Mouse (Mus musculus): ENCODE data around the gene Iffo2. TPM values are rescaled to one million over a fixed set of nuclear protein-coding genes. Genes with fewer than 3 reads are reported as not detected.

Iffo2 gene
- total RNA-seq, 2 experiments from 2014 or later = 15.9 to 17.2 TPM

DNA sequence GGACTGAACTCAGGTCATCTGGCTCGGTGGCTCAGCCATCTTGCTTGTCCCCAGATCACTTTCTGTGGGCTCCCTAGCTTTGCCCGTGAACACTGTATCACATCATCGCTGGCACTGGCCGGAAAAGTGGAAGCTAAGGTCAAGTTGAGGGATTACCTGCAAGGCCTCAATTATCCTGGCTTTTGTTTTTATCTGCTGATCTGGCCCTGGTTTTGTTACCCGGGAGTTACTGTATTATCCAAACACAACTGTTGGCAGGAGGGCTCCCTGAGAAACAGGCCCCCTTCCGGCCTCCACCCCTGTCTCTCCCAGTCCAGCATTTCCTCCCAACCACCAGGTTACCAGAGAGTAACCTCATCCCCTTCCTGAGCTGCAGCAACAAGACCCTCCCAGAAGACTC is 11.1 kb upstream of the Iffo2 start:
- intact Hi-C loops (cut with DNase I) = no loop called here

DNA sequence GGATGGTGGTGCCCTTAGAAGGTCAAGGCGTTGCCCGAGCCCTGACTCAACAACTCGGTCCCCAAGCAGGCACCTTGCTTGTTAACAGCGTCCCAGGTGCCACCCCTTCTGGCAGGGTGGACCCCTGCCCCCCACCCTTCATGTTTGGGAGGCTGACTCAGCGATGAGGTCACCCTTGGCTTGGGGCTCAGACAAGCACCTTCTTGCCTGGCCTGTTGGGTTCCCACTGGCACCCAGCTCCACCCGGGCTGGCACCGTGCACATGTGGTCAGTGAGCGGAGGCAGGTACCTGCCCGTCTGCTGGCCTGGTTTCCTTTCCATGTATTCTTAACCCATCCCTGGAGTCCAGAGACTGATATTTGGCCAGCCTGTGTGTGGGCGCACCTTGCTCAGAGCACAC is 8.4 kb upstream of the Iffo2 start:
- intact Hi-C loops (cut with DNase I) = no loop called here
- DNase-seq (ENCODE audit: low spot score in 2 of 2) = no peak

More for the DNA sequence above, 11.1 kb upstream of the Iffo2 start:
- no peak for DNase-seq (ENCODE audit: low spot score in 2 of 2)

DNA sequence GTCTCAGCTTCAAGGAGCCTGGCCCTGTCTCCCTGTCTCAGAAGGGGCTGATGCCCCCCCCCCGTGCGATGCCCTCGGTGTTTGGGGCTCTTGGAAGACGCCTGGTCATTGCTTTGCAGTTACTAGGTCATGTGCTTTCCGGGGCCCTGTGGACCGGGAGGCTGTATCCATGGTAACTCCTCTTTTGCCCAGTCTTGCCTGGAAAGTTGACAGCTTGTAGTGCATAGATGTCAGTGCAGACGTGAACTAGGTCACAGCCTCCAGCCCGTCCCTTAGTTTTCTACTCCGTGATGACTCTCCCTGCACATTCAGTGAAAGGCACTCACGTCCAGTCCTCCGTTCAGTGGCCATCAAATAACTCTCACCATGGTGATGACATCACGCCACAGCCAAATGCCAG is 3.9 kb upstream of the Iffo2 start:
- intact Hi-C loops (cut with DNase I) = no loop called here
- peak in 1 of 2 experiments; percentile 36 for DNase-seq (ENCODE audit: low spot score in 2 of 2)

DNA sequence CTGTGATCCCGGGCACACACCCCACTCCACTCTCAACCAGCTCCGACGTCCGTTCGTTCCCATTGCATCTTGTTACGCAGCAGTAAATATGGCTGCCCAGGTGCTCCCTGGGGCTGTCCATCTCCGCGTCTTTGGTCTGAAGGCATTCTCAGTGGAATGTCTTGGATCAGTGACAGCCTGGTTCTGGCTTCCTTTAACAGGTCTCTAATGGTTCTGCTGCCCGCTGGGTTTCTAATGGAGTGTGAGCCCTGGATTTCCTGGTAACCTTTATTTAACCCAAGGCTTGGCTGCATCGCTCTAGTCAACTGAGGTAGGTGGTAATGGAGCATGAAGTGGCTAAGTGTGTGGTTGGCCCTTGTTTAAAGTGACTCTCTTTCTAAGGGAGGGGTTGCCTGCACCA is 1.7 kb downstream of the Iffo2 start:
- DNase-seq (ENCODE audit: low spot score in 2 of 2) = no peak
- intact Hi-C loops (cut with DNase I) = no loop called here

DNA sequence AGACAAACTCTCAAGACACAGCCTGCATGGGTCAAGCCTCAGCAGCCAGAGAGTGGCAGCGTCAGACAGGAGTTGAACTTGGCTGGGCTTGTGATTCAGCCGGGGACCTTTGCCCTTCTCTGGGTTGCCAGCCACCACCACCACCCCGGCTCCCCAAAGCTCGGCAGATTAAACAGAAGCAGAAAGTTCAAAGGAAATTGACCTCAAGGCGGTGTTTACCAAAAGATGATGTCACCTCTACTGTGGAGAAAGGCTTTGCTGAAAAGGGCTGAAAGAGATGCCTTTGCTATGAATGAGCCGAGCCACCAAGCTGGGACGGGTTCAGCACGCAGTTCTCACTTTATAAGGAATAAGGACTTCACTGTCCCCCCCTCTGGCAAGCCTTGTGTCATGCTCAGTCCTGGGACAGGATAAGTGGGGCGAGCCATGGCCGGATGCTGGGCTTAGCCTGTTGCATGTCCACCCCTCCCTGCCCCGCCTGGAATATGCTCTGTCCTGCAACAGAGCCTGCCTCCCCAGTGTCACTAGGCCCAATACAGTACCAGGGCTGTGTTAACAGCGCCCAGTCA is 4.9 kb downstream of the Iffo2 start:
- intact Hi-C loops (cut with DNase I) = no loop called here
- no peak for DNase-seq (ENCODE audit: low spot score in 2 of 2)

DNA sequence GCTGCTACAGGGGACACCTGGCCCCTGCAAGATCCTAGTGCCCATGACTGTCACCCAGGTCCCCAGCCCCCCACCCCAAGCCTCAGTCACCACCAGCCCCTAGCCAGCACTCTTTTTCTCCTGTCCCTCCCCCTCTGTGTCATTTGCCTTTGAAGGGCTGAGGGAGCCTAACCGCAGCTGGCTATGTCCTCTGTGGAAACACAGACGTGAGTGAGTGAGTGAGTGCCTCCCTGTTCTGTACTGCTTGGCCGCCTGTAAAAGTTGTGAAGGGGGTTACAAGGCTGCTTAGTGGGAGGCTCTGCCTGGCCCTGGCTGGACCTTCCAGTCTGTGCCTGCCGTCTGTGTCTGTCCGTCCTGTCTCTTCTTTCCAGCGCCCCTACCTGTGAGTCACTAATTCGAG is 5.4 kb downstream of the Iffo2 start:
- no peak for DNase-seq (ENCODE audit: low spot score in 2 of 2)
- intact Hi-C loops (cut with DNase I) = no loop called here

DNA sequence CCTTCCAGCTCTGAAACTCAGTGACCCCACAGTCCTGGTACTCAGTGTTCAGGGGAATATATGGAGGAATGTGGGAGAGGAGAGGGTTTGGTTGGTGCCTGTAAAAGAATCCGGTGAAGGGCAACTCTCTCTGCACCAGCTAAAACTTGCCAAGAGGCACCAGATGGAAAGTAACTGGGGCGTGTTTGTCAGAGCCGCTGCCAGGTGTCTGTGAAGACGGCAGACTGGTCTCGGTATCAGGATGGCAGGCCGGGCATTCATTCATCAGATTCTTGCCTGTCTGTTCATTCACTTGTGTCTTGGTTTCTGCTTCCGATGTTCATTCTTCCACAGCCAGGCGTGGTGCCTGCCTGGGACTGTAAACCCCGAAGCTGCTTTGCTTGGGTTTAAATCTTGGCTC is 6.4 kb downstream of the Iffo2 start:
- no peak for DNase-seq (ENCODE audit: low spot score in 2 of 2)
- intact Hi-C loops (cut with DNase I) = no loop called here

DNA sequence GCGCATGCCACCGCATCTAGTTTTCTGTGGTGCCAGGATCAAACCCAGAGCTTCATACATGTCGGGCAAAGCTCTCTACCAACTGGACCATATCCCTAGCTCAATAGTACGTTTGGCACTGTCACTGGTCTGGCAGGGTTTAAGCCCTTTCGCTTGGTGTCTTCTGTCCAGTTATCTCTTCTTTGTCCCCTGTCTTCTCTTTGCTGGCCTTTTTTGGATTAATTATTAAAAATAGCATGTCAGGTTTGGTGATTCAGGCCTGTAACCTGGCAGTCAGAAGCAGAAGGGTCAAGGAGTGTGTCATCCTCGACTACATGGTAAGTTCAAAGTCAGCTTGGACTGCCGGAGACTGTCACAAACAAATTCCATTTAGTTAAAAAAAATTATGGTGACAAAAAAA is 10.4 kb downstream of the Iffo2 start:
- no peak for DNase-seq (ENCODE audit: low spot score in 2 of 2)
- intact Hi-C loops (cut with DNase I) = no loop called here

DNA sequence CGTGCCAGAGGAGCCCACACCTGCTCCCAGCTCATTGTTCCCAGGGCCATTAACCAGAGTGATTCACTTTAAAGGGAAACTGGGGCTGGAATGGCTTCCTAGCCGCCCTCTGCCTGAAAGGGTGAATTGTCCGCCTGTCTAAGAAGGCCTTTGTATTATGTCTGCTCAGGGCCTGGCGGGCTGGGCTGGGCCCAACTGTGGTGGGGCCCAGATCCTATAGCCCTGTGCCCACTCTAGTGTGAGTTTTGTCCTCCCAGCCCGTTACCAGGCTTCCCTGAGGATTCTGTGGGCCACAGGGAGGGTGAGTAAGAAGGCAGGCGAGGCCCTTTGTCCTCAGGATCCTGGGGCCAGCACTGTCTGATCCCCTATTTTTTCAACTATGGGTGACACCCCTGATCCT is 15.4 kb downstream of the Iffo2 start:
- intact Hi-C loops (cut with DNase I) = no loop called here
- DNase-seq (ENCODE audit: low spot score in 2 of 2) = no peak

DNA sequence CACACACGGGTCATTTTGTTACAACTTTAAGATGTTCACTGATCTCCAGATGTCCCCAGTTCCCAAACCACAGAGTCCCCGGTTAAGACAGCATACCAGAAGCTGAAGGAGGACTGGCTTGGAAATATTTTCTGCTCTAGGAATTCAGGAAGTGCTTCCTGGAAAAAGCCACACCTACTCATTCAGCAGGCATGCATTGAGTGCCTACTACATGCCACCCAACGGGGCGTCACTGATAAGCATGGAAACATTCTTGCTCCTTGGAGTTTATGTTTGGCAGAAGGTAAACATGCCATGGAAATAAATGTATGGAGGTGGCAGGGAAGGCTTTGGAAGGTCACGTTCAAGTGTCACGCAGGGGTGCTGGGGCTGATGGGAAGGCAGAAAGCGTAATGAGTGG is 19.1 kb downstream of the Iffo2 start:
- intact Hi-C loops (cut with DNase I) = no loop called here
- no peak for DNase-seq (ENCODE audit: low spot score in 2 of 2)

DNA sequence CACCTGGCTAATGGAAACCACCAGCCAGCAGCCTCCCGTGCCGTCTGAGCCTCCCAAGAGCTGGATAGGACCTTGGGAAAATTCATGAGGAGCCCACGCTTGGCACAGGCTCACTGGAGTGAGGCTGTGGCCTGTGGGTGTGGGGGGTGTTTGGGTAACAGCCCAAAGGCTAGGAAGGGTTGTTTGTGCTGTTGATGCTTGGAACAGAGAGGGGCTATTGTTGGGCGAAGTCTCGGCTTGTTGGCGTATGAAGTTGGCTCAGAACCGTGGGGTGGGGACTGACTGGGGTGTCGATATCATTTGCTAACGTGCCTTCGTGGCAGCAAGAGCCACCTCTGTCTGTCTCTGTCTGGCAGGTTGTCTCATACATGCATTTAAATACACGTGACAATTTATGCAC is 24.9 kb downstream of the Iffo2 start:
- DNase-seq (ENCODE audit: low spot score in 2 of 2) = no peak
- intact Hi-C loops (cut with DNase I) = no loop called here

DNA sequence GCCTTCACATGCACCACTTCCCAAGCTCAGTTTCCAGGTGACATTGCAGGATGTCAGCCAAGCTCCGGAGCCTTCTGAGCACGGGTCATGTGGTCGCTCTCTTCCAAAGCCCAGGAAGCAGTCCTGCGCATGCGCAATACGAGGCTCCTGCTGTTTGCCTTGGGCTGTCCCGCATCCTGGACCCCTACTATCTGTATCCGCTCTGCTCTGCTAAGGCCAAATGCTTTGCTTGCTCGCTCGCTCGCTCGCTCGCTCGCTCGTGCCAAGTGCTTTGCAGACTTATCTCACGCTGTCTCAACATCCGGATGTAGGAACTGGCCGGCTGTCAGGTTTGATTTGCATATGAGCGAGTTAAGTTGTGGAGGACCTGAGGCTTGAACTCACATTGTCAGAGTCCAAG is 25.6 kb downstream of the Iffo2 start:
- DNase-seq (ENCODE audit: low spot score in 2 of 2) = no peak
- intact Hi-C loops (cut with DNase I) = no loop called here

DNA sequence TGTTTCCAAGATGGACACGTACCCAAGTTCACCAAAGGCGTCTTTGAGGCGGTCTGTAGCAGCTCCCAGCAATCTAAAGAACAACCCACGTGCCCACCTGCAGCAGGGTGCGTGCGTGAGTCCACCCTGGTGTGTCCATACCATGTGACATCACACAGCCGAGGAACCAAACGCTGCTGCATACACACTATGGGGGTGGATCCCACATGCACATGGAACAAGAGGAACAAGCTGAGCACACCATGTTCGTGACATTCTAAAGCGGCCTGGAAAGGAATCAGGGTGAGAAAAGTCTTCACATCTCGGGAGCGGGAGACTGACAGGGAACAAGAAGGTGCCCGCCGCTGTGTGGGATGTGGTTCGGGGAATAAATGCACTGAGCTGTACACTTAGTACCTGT is 38.0 kb downstream of the Iffo2 start:
- intact Hi-C loops (cut with DNase I) = no loop called here
- peak in 1 of 2 experiments; percentile 45 for DNase-seq (ENCODE audit: low spot score in 2 of 2)

DNA sequence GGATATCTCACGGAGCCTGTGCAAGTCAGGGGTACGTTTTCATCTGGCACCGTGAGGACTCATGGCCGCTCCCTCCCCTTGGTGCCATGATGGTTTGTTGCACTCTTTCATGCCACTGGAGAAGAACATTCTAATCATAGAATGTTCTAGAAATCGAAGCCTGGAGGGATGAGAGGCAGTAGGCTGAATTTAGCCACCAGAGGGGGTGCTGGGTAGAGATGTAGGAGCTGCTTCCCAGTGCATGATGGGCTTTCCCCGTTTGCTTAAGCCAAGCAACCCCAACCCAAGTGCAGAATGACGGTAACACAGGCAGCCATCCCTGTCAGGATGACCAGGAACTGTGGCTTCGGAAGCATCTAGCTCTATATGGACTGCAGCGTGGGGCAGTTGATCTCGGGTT is 40.4 kb downstream of the Iffo2 start:
- intact Hi-C loops (cut with DNase I) = loop anchor here (5.0 kb wide), 1 partner anchor 78 kb away; no protein-coding TSS in a partner anchor
- DNase-seq (ENCODE audit: low spot score in 2 of 2) = no peak

DNA sequence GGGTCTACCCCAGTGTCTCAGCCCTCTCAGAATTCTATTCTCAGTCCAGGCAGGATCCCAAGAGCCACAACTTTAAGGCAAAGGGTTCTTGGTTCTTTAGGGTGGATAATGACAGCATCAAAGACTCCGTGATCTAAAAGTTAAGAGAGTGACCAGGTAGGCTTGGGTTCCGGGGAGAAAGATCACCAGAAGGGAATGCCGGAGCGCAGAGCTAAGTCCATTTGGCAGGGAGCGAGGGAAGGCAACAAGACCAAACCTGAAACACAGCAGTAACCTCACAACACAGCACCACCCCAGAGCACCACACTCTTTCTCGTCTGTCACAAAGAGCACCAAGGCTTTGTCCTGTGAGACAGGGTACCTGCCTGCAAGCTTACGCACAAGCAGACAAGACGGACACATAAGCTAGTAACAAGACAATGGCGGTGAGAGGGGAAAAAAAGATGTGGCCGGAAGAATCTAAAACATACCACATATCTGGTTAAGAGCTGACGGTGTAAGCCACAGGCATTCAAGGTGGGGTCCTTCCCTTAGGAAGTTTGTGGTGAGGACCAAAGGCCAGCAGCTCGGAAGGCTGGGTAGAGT is 42.7 kb downstream of the Iffo2 start:
- intact Hi-C loops (cut with DNase I) = loop anchor here (5.0 kb wide), 1 partner anchor 81 kb away; no protein-coding TSS in a partner anchor
- no peak for DNase-seq (ENCODE audit: low spot score in 2 of 2)

DNA sequence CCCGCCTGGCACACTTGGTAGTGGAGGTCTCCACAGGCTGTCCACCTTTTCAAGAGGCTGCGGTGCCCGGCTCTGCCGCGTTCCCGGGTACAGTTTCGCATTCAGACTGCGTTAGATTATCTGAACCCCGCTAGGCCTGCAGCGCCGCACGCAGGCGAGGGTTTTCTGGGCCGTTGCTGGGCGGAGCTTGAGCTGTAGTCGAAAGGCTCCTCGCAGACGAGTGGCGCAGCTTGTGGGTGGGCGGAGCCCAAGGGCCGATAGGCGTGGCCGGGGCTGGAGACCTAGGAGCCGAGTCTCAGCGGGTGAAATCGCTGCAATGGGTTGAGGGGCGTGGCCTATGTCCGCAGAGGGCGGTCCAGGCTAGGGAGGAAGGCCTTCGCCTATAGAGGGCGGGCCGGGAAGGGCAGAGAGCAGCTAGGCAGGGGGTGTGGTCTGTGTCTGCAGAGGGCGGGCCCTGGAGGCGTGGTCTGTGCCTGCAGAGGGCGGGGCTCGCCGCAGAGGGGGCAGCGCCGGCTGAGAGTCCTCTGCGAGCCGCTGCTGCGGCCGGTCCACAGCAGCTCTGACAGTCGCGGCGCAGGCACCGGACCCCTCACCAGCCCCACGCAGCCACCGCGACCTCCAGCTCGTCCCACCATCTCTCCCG is 43.9 kb downstream of the Iffo2 start:
- intact Hi-C loops (cut with DNase I) = loop anchor here (2.0 to 5.0 kb wide), 3 partner anchors 35 to 103 kb away; no protein-coding TSS in a partner anchor
- DNase-seq (ENCODE audit: low spot score in 2 of 2) = peak; percentile 96 to 99

DNA sequence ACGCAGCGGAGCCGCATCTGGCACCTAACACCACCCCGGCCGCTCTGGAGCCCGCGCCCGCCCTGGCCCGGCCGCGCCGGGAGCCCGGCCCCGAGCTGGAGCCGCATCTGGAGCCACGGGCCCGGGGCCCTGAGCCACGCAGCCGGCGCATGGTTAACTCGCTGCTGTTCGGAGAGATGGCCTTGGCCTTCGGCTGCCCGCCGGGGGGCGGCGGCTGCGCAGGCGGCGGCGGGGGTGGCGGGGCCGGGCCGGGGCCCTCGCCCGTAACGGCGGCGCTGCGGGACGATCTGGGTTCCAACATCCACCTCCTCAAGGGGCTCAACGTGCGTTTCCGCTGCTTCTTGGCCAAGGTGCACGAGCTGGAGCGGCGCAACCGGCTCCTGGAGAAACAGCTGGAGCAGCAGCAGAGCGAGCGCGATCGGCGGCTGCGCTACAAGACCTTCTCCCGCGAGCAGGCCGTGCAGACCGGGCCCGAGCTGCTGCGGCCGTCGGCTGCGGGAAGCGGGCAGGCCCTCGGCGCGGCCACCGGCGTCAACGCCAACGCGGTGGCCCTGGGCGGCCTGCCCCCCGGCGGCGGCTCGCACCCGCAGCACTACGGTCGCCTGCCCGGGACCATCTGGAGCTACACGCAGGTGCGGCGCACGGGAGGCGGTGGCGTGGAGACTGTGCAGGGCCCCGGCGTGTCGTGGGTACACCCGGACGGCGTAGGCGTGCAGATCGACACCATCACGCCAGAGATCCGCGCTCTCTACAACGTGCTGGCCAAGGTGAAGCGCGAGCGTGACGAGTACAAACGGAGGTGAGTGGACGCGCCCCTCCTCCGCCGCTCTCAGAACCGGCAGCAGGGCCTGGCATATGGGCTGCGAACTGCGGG is 44.7 kb downstream of the Iffo2 start:
- peak; percentile 60 to 64 for DNase-seq (ENCODE audit: low spot score in 2 of 2)
- intact Hi-C loops (cut with DNase I) = loop anchor here (2.0 to 5.0 kb wide), 3 partner anchors 34 to 104 kb away; no protein-coding TSS in a partner anchor

DNA sequence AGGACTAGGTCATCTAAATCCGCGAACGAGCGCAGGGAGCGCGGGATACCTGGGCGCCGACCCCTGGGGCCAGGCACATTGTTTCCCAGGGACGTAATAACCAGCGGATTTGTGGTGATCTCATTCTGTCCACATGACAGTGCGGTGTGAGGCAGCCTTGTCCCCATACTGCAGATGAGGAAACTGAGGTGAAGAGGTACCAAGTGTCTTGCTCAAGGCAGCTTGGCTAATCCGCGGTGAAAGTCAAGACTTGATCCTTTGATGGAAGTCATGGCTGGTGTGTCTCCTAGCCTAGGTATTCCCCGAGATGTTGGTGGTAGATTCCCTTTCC is 45.3 kb downstream of the Iffo2 start:
- DNase-seq (ENCODE audit: low spot score in 2 of 2) = no peak
- intact Hi-C loops (cut with DNase I) = loop anchor here (2.0 kb wide), 2 partner anchors 33 to 105 kb away; no protein-coding TSS in a partner anchor

DNA sequence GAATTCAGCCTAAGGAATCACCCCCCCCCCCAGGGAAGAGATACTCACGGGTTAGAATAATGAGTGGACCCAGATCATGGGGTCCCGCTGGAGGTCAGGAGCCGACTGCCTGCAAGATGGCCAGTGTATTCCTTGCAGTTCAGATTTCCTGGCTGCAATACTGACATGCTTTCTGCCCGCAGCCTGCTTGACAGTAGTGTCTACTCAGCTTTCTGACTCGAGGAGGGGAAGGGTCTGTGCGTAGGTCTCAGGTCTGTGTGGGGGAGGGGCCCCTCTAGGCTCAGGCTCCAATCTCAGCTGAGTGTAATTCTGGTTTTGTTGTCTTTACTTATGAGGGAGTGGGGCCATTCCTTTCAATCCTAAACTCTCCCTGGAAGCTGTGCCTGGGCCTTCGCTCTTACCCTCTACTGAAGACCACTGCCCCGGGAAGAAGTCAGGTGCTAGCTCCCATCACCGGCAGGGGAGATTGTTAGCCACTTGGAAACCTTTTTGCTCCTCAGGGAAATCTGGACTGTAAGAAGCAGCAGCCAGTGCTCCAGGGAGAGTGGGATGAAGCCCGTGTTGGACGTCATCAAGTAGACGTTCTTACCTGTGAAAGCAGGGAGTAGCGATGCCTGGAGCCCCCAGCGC is 46.0 kb downstream of the Iffo2 start:
- intact Hi-C loops (cut with DNase I) = no loop called here
- DNase-seq (ENCODE audit: low spot score in 2 of 2) = no peak

DNA sequence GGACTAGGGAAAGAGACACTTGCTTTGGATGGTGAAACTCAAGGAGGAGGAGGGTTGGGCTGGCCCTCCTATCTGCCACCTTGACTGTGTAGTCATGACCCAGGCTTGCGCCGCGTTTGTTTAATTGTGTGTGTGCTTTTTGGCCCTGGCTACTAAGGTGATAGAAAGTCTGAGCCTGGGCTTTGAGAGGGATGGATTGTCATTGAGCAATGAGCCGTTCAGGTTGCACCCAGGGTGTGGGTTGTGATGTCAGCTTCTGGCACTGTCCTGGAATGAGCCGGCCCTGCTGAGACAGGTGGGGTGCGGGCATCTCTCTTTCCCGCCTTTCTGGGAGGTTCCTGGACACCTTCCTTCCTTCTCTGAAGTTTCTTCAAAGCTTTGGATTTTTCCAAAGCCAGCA is 46.7 kb downstream of the Iffo2 start:
- intact Hi-C loops (cut with DNase I) = no loop called here
- DNase-seq (ENCODE audit: low spot score in 2 of 2) = no peak

Measured in left cerebral cortex, postnatal 25 days (tissue).